Mouse (Mus musculus) heart, embryonic 10.5 days (tissue): ENCODE results near the gene Fam174b. TPM values are rescaled to one million over a fixed set of nuclear protein-coding genes. Genes with fewer than 3 reads are reported as not detected.
A peak's percentile ranks its signal among the peaks of the same experiment; 100 is the strongest.

Source experiments
- DNase-seq: peaks from one replicate; pipeline ENCODE4 v3.0.0-alpha.2; 2017; ENCODE audit warnings: low spot score
- H3K27ac ChIP-seq: fragments of 300-500 bp; sonication (generic); 2 replicates; pipeline ENCODE4 v1.5.1; 2016; ENCODE audit warnings: mild to moderate bottlenecking
- H3K27me3 ChIP-seq: fragments of 300-500 bp; sonication (generic); 2 replicates; pipeline ENCODE4 v1.6.1; 2016; ENCODE audit warnings: mild to moderate bottlenecking; ENCODE audit not compliant: poor library complexity, insufficient read depth, severe bottlenecking
- H3K36me3 ChIP-seq: fragments of 300-500 bp; sonication (generic); 2 replicates; pipeline ENCODE4 v1.6.1; 2016; ENCODE audit warnings: mild to moderate bottlenecking, moderate library complexity
- H3K4me1 ChIP-seq: fragments of 300-500 bp; sonication (generic); 2 replicates; pipeline ENCODE4 v1.6.1; 2016; ENCODE audit warnings: mild to moderate bottlenecking
- H3K4me3 ChIP-seq: fragments of 300-500 bp; sonication (generic); 2 replicates; pipeline ENCODE4 v1.5.1; 2016; ENCODE audit warnings: mild to moderate bottlenecking, moderate library complexity
- H3K9me3 ChIP-seq: fragments of 300-500 bp; sonication (generic); 2 replicates; pipeline ENCODE4 v1.6.1; 2016; ENCODE audit warnings: mild to moderate bottlenecking, moderate library complexity
- WGBS: fragments of 180-500 bp; shearing (Covaris S2); methylation state at CpG from one replicate; pipeline ENCODE4 v1.1.7; 2016; 5-methylcytosine and 5-hydroxymethylcytosine counted together
- polyA plus RNA-seq: library from polyadenylated mRNA; unstranded; fragments of >200 nt; fragmentation: Nextera tagmentation; extraction: Ambion mirVana; gene quantifications from 2 replicates; pipeline ENCODE4 v1.2.1, GENCODE M21; 2016

Fam174b gene
- polyA plus RNA-seq, 1 experiment from 2014 or later, result 21.0 TPM

- 83% methylated on average over 8 of the region's 8 CpGs for WGBS
Measured at GRCm38 (mm10) chr7:73761691-73762189, 21.6 kb downstream of the Fam174b start.

GRCm38 (mm10) chr7:73764679-73765078, 24.6 kb downstream of the Fam174b start:
- no peak overlapping the region for H3K4me3 ChIP-seq
- 74% methylated on average over 5 of the region's 5 CpGs for WGBS
- no peaks in the 10 kb centered on the region for H3K9me3 ChIP-seq
- no peak overlapping the region; the same call in 1 of the 2 replicates for H3K27ac ChIP-seq
- H3K4me1 ChIP-seq, result peaks cover 9% of the 10 kb centered on the region
- 0 out of 2 replicates have a peak, but pooled peaks cover 5% of the 10 kb centered on the region for H3K36me3 ChIP-seq
- no peaks in the 10 kb centered on the region for H3K27me3 ChIP-seq
- DNase-seq, result no peak

More at GRCm38 (mm10) chr7:73761691-73762189, 21.6 kb downstream of the Fam174b start:
- Histone ChIP-seq H3K9me3 (no peaks in the 10 kb centered on the region), H3K36me3 (no peaks in the 10 kb centered on the region), H3K27me3 (no peaks in the 10 kb centered on the region), H3K4me3 (no peak overlapping the region), H3K27ac (no peak overlapping the region), H3K4me1 (peaks cover 9% of the 10 kb centered on the region)
- no peak for DNase-seq

GRCm38 (mm10) chr7:73765186-73765903, 25.2 kb downstream of the Fam174b start:
- Histone ChIP-seq H3K36me3 (0 out of 2 replicates have a peak, but pooled peaks cover 7% of the 10 kb centered on the region), H3K9me3 (no peaks in the 10 kb centered on the region), H3K27ac (peak overlapping the region; percentile 16; the same call in 1 of the 2 replicates), H3K4me1 (peaks cover 9% of the 10 kb centered on the region), H3K4me3 (no peak overlapping the region), H3K27me3 (no peaks in the 10 kb centered on the region)
- WGBS, result 43% methylated on average over 7 of the region's 7 CpGs
- DNase-seq, result peak; percentile 79

- peaks cover 23% of the 10 kb centered on the region for H3K4me1 ChIP-seq
- WGBS, result 64% methylated on average over 4 of the region's 4 CpGs
- DNase-seq, result no peak
- no peak overlapping the region for H3K4me3 ChIP-seq
- H3K27me3 ChIP-seq, result no peaks in the 10 kb centered on the region
- H3K27ac ChIP-seq, result no peak overlapping the region
- H3K36me3 ChIP-seq, result 0 out of 2 replicates have a peak, but pooled peaks cover 7% of the 10 kb centered on the region
- H3K9me3 ChIP-seq, result no peaks in the 10 kb centered on the region
Measured at GRCm38 (mm10) chr7:73769224-73769623, 29.1 kb downstream of the Fam174b start.

GRCm38 (mm10) chr7:73771384-73772274, 31.5 kb downstream of the Fam174b start:
- Histone ChIP-seq H3K9me3 (no peaks in the 10 kb centered on the region), H3K27ac (peak overlapping the region; percentile 66), H3K36me3 (0 out of 2 replicates have a peak, but pooled peaks cover 7% of the 10 kb centered on the region), H3K4me1 (peaks cover 27% of the 10 kb centered on the region), H3K4me3 (peak overlapping the region; percentile 15; the same call in 1 of the 2 replicates), H3K27me3 (no peaks in the 10 kb centered on the region)
- no peak for DNase-seq
- WGBS, result 35% methylated on average over 19 of the region's 19 CpGs

- no peak overlapping the region for H3K4me3 ChIP-seq
- no peaks in the 10 kb centered on the region for H3K27me3 ChIP-seq
- H3K4me1 ChIP-seq, result peaks cover 27% of the 10 kb centered on the region
- H3K36me3 ChIP-seq, result 0 out of 2 replicates have a peak, but pooled peaks cover 7% of the 10 kb centered on the region
- no peak for DNase-seq
- WGBS, result 68% methylated on average over 14 of the region's 14 CpGs
- no peak overlapping the region for H3K27ac ChIP-seq
- no peaks in the 10 kb centered on the region for H3K9me3 ChIP-seq
Measured at GRCm38 (mm10) chr7:73772275-73772765, 32.2 kb downstream of the Fam174b start.

- no peak for DNase-seq
- H3K27me3 ChIP-seq, result no peaks in the 10 kb centered on the region
- 41% methylated on average over 9 of the region's 9 CpGs for WGBS
- H3K27ac ChIP-seq, result no peak overlapping the region
- H3K9me3 ChIP-seq, result no peaks in the 10 kb centered on the region
- peaks cover 27% of the 10 kb centered on the region for H3K4me1 ChIP-seq
- 0 out of 2 replicates have a peak, but pooled peaks cover 1% of the 10 kb centered on the region for H3K36me3 ChIP-seq
- H3K4me3 ChIP-seq, result no peak overlapping the region
Measured at GRCm38 (mm10) chr7:73774781-73775180, 34.7 kb downstream of the Fam174b start.

- H3K4me1 ChIP-seq, result peaks cover 14% of the 10 kb centered on the region
- H3K27ac ChIP-seq, result no peak overlapping the region
- H3K36me3 ChIP-seq, result no peaks in the 10 kb centered on the region
- no peak for DNase-seq
- no peaks in the 10 kb centered on the region for H3K27me3 ChIP-seq
- 75% methylated on average over 3 of the region's 3 CpGs for WGBS
- H3K9me3 ChIP-seq, result no peaks in the 10 kb centered on the region
- H3K4me3 ChIP-seq, result no peak overlapping the region
Measured at GRCm38 (mm10) chr7:73777777-73778176, 37.7 kb downstream of the Fam174b start.

GRCm38 (mm10) chr7:73784736-73785428, 44.8 kb downstream of the Fam174b start:
- 0 out of 2 replicates have a peak, but pooled peaks cover 4% of the 10 kb centered on the region for H3K27me3 ChIP-seq
- H3K9me3 ChIP-seq, result no peaks in the 10 kb centered on the region
- no peaks in the 10 kb centered on the region for H3K36me3 ChIP-seq
- 87% methylated on average over 4 of the region's 4 CpGs for WGBS
- DNase-seq, result no peak
- H3K27ac ChIP-seq, result no peak overlapping the region
- peaks cover 3% of the 10 kb centered on the region; the same call in 1 of the 2 replicates for H3K4me1 ChIP-seq
- H3K4me3 ChIP-seq, result no peak overlapping the region

GRCm38 (mm10) chr7:73785815-73786214, 45.7 kb downstream of the Fam174b start:
- Histone ChIP-seq H3K4me1 (peaks cover 3% of the 10 kb centered on the region; the same call in 1 of the 2 replicates), H3K27ac (no peak overlapping the region), H3K27me3 (0 out of 2 replicates have a peak, but pooled peaks cover 4% of the 10 kb centered on the region), H3K9me3 (no peaks in the 10 kb centered on the region), H3K4me3 (no peak overlapping the region), H3K36me3 (no peaks in the 10 kb centered on the region)
- no peak for DNase-seq
- WGBS, result 61% methylated on average over 4 of the region's 4 CpGs

- Histone ChIP-seq H3K36me3 (no peaks in the 10 kb centered on the region), H3K9me3 (no peaks in the 10 kb centered on the region), H3K4me1 (peaks cover 3% of the 10 kb centered on the region; the same call in 1 of the 2 replicates), H3K27ac (no peak overlapping the region), H3K4me3 (no peak overlapping the region), H3K27me3 (peaks cover 11% of the 10 kb centered on the region; the same call in 1 of the 2 replicates)
- no peak for DNase-seq
- 82% methylated on average over 8 of the region's 8 CpGs for WGBS
Measured at GRCm38 (mm10) chr7:73787513-73787912, 47.4 kb downstream of the Fam174b start.

- H3K4me3 ChIP-seq, result no peak overlapping the region
- H3K9me3 ChIP-seq, result no peaks in the 10 kb centered on the region
- H3K36me3 ChIP-seq, result no peaks in the 10 kb centered on the region
- H3K27me3 ChIP-seq, result peaks cover 11% of the 10 kb centered on the region; the same call in 1 of the 2 replicates
- H3K4me1 ChIP-seq, result no peaks in the 10 kb centered on the region
- WGBS, result 73% methylated on average over 8 of the region's 8 CpGs
- no peak for DNase-seq
- H3K27ac ChIP-seq, result no peak overlapping the region
Measured at GRCm38 (mm10) chr7:73791096-73791495, 51.0 kb downstream of the Fam174b start.
